Mouse (Mus musculus) ES-Bruce4 (cell line): ENCODE data around the gene Osbpl6. TPM values are rescaled to one million over a fixed set of nuclear protein-coding genes. Genes with fewer than 3 reads are reported as not detected.

Source experiments
- H3K27ac ChIP-seq: 2 replicates; pipeline ENCODE4 v1.5.1; 2012; ENCODE audit warnings: low read length, inconsistent platforms; ENCODE audit not compliant: insufficient read depth
- H3K27me3 ChIP-seq: 2 replicates; pipeline ENCODE4 v1.6.1; 2012; ENCODE audit warnings: mild to moderate bottlenecking, low read length, inconsistent platforms; ENCODE audit not compliant: control insufficient read depth, poor library complexity, insufficient read depth, severe bottlenecking
- H3K36me3 ChIP-seq: 2 replicates; pipeline ENCODE4 v1.6.1; 2012; ENCODE audit warnings: inconsistent platforms, mild to moderate bottlenecking, low read length, moderate library complexity; ENCODE audit not compliant: control insufficient read depth, poor library complexity, insufficient read depth, severe bottlenecking
- H3K4me1 ChIP-seq: one replicate; pipeline ENCODE4 v1.8.1; 2011; ENCODE audit warnings: low read length; ENCODE audit not compliant: control insufficient read depth, insufficient read depth
- H3K4me3 ChIP-seq: 2 replicates; pipeline ENCODE4 v1.5.1; 2011; ENCODE audit warnings: low read depth, mild to moderate bottlenecking, low read length
- H3K9ac ChIP-seq: 2 replicates; pipeline ENCODE4 v1.6.1; 2012; ENCODE audit warnings: low read depth, mild to moderate bottlenecking, inconsistent platforms; ENCODE audit not compliant: poor library complexity, severe bottlenecking
- H3K9me3 ChIP-seq: replicated peaks from 2 replicates; pipeline ENCODE4 v1.6.1; 2012; ENCODE audit warnings: mild to moderate bottlenecking, low read length, inconsistent platforms; ENCODE audit not compliant: control insufficient read depth, poor library complexity, insufficient read depth, severe bottlenecking
- CTCF ChIP-seq: IDR thresholded peaks from one replicate; pipeline ENCODE4 v1.8.1; 2011; ENCODE audit warnings: low read depth, low read length
- EP300 ChIP-seq: IDR thresholded peaks from 2 replicates; pipeline ENCODE4 v1.6.1; 2011; ENCODE audit warnings: low read depth, low read length; ENCODE audit not compliant: insufficient read depth
- POLR2A ChIP-seq: IDR thresholded peaks from one replicate; pipeline ENCODE4 v1.8.1; 2011; ENCODE audit warnings: low read length; ENCODE audit not compliant: insufficient read depth
- polyA plus RNA-seq: library from polyadenylated mRNA; stranded (reverse); fragments of >200 nt; gene quantifications from 2 replicates; pipeline ENCODE4 v1.2.4, GENCODE M21; 2011; ENCODE audit warnings: low read depth; ENCODE audit not compliant: missing spikeins, insufficient read depth, insufficient read length

The Osbpl6 gene
- polyA plus RNA-seq, 1 experiment, result 6.6 TPM

DNA sequence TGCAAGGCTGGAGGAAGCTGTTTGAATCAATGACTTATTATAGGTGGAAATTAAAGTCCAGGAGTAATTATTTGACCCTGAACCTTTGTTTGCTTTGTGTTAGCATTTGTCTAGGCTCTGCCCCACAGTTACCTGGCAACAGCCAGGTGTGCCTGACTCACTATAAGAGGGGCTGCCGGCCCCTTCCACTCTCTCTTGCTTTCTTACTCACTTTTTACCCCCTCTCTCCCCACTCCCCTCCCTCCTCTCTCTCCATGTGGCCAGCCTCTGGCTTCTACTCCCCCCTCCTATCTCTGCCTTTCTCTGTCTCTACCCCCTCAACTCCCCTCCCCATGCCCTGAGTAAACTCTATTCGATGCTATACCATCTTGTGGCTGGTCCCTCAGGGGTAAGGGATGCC lies 33.2 kb downstream of the Osbpl6 start:
- H3K9ac ChIP-seq, result no peak overlapping the region
- H3K27ac ChIP-seq, result no peak overlapping the region
- H3K36me3 ChIP-seq, result no peaks in the 10 kb centered on the region
- H3K9me3 ChIP-seq, result no peaks in the 10 kb centered on the region
- H3K4me1 ChIP-seq, result no peaks in the 10 kb centered on the region
- TF ChIP-seq CTCF, result no peak
- no peak for TF ChIP-seq POLR2A
- no peak for TF ChIP-seq EP300
- H3K4me3 ChIP-seq, result no peak overlapping the region
- no peaks in the 10 kb centered on the region for H3K27me3 ChIP-seq

DNA sequence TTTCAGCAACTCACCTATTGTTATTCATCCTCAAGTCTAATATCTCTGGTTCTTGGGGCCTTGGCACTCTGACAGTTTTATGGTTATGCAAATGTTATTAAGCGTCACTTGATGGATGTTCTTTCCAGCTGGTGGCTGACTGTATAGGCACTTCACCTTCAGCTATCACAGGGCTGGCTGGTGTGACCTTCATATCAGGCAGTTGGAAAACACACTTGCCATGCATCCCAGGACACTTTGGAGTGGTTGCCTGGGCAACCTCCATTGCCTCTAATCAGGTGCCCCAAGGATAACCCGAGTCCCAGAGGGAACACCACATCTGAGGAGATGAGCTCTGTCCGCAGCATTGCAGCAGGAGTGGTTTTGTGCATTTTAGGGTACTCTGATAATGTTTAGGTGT lies 35.8 kb downstream of the Osbpl6 start:
- Histone ChIP-seq H3K9me3 (no peaks in the 10 kb centered on the region), H3K9ac (no peak overlapping the region), H3K36me3 (no peaks in the 10 kb centered on the region), H3K27me3 (no peaks in the 10 kb centered on the region), H3K4me3 (no peak overlapping the region), H3K4me1 (no peaks in the 10 kb centered on the region), H3K27ac (no peak overlapping the region)
- TF ChIP-seq CTCF (no peak), POLR2A (no peak), EP300 (0 out of 2 replicates have a peak, but pooled peaks have one; percentile 24)

DNA sequence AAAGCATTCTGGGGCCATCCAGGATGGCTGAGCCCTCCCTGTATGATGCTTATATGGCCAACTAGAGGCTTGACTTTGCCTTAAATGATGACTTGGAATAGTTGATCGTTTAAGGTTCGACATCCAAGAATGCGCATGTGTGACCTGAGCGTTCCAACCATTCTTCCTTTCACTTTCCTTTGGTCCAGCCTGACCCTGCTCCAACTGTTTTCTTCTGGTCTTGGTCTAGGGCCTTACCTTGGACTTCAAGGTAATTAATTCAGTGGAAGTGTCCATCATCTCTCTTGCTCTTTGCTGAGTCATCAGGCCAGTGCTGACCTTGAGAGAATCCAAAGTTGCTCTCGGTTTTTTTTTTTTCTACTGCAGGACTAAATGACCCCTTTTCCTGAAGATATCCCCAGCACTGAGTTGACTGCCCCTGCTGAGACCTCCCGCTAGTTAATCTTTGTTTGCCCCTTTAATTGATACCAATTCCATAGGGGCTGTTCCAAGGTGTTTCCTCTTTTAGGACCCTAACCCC lies 43.6 kb downstream of the Osbpl6 start:
- Histone ChIP-seq H3K27ac (no peak overlapping the region), H3K4me1 (no peaks in the 10 kb centered on the region), H3K9me3 (no peaks in the 10 kb centered on the region), H3K36me3 (no peaks in the 10 kb centered on the region), H3K9ac (no peak overlapping the region), H3K27me3 (no peaks in the 10 kb centered on the region), H3K4me3 (no peak overlapping the region)
- TF ChIP-seq POLR2A (no peak), EP300 (no peak), CTCF (no peak)

DNA sequence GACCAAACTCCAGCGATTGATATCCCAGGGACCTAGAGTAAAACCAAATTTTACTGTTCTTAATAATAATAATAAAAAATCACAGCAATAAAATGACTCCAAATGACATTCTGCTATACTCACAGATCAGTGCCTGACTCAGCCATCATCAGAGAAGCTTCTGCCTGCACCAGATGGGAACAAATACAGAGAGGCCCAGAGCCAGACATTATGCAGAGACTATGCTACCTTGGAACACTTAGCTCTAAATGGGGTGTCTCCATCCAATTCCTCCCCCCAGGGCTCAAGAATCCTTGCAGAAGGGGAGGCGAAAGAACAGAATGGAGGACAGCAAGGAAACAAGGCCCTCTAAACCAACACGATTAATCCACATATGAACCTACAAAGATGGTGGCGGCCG lies 60.4 kb downstream of the Osbpl6 start:
- Histone ChIP-seq H3K4me3 (no peak overlapping the region), H3K27ac (no peak overlapping the region), H3K27me3 (no peaks in the 10 kb centered on the region), H3K4me1 (no peaks in the 10 kb centered on the region), H3K9ac (no peak overlapping the region), H3K36me3 (no peaks in the 10 kb centered on the region), H3K9me3 (no peaks in the 10 kb centered on the region)
- TF ChIP-seq EP300, result no peak
- no peak for TF ChIP-seq CTCF
- TF ChIP-seq POLR2A, result no peak

DNA sequence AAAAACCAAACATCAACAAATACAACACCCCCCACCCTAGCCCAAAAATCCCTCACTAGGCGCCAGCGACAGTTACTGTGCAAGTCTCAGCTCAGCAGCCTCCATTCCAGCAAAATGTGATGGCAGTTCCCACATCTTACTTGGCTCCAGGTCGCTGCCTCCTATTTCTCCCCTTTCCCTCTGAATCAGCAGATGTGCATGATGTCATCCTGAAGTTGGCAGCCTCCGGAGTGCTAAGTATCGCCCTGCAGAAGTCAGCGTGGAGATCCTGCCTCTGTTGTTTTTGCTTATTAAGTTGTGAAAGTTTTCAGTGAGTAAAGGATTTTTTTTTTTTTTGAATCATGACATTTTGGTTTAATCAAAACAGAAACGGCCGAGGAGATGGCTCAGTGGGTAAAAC lies 61.9 kb downstream of the Osbpl6 start:
- no peak overlapping the region for H3K4me3 ChIP-seq
- no peak overlapping the region for H3K27ac ChIP-seq
- no peaks in the 10 kb centered on the region for H3K36me3 ChIP-seq
- no peaks in the 10 kb centered on the region for H3K4me1 ChIP-seq
- H3K9me3 ChIP-seq, result no peaks in the 10 kb centered on the region
- H3K9ac ChIP-seq, result no peak overlapping the region
- no peaks in the 10 kb centered on the region for H3K27me3 ChIP-seq
- TF ChIP-seq EP300, result no peak

- no peak for TF ChIP-seq CTCF
- TF ChIP-seq POLR2A, result no peak
- no peak for TF ChIP-seq EP300
- H3K9ac ChIP-seq, result no peak overlapping the region
Observed at GRCm38 (mm10) chr2:76469091-76469750, 62.9 kb downstream of the Osbpl6 start.

More at GRCm38 (mm10) chr2:76469091-76469750, 62.9 kb downstream of the Osbpl6 start:
- H3K4me1 ChIP-seq, result no peaks in the 10 kb centered on the region
- no peaks in the 10 kb centered on the region for H3K27me3 ChIP-seq
- H3K4me3 ChIP-seq, result no peak overlapping the region
- no peak overlapping the region for H3K27ac ChIP-seq
- H3K36me3 ChIP-seq, result no peaks in the 10 kb centered on the region
- no peaks in the 10 kb centered on the region for H3K9me3 ChIP-seq
